Mouse (Mus musculus): ENCODE results near the gene Ercc6.

Gene Ercc6

DNA sequence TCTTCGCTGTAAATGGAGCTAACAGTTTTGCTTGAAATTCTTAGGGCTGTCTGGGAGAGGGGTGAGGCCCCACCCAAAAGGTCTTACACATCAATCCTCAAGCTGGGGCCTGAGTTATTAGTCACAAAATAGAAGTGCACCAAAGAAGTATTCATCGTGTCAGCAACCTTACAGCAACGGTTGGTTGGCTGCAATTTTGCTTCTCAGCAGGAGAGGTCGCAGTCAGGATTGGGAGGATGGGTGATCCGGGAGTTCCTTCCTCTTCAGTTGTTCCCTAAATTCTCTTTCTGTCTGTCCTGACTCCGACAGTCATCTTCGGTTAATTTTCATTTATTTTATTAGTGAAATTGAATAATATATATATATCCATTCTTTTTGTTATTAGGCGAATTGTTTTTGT, 59.2 kb downstream of the Ercc6 start:
- no peak for ATAC-seq (ENCODE audit: low TSS enrichment)

DNA sequence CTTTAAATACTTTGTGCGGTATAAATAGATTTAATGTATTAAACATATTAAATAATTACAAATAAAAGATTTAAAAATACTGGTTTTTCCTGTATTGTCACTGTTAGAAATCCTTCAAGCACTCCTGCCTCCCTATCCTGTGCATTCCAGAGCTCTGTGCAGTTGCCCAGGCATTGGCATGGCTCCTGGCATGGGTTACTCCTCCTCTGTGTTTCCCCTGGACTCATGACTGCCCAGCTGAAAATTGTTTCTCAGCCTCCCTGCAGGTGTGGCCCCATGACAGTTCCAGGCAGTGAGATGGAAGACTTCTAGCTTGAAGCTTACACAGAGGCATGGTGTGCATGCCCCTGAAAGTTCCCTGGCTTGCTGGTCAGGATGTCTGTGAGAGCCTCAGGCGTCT, 65.1 kb downstream of the Ercc6 start:
- no peak for ATAC-seq (ENCODE audit: low TSS enrichment)

DNA sequence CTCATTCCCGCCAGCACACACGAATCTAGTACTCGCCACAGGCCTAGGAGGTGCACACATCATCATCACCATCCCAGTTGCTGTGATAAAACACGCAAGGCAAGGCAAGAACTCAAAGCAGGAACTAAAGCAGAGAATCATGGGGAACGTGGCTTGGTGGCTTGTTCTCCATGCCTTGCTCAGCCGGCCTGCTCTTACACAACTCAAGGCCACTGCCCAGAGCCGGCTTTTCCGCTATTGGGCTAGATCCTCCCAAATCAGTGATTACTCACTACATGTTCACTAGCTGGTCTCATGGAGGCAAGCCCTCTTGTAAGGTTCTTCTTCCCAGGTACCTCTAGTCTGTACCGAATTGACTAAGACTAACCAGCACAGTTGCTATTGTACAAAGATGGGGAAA, 70.4 kb downstream of the Ercc6 start:
- ATAC-seq (ENCODE audit: low TSS enrichment): no peak

DNA sequence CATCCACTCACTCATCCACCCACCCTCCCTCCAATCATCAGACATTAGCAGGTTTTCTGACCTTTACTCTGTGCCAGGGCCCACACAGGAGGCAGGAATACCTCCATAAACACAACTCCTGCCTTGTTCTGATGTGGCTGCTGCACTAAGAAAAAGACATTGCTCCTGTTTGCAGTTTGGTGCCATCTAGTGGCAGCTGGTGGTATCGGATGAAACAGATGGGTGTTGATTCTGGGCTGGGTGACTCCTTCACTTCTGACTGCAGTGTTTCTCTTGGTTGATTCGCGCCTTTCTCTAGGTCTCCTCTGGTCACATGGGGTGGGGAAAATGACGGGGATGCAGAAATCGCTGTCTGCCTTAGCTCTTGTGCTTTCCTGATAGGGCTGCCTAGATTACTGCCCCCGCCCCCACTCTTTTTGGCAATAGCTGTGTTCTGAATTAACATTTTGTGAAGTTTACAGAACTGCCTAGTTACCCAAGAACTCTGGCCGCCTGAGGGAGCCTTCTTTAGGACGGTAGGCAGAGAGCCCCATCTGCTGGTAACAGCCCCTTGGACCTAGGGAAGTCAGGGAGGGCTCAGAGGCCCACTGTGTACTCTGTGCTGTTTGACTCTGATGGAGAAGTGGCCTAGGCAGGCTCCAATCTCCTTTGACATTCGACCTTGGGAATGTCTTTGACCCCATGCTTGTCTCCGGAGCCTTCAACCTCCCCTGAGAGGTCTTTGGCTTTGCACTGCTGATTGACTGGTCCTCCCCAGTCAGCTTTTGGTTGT, 73.9 kb downstream of the Ercc6 start:
- ATAC-seq (ENCODE audit: low TSS enrichment): peak; percentile 80

DNA sequence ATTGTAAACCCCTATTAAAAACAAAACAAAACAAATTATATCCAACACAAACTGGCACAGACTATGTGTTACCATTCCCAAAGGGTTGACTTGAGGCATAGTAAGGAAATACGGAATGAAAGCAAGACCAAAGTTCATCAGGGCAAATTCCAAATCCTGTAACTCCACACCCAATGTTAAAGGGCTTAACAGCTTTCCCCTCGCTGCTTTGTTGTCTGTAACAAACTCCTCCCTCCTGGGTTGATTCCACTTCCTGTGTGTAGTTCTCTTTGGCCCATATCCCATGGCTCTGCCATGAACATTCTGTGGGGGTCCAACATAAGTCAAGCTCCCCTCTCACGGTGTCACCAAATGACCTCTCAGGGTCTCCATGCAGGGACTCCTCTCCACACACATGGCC, 77.1 kb downstream of the Ercc6 start:
- ATAC-seq (ENCODE audit: low TSS enrichment): no peak

- ATAC-seq (ENCODE audit: low TSS enrichment): peak; percentile 34; the same call in 1 of the 2 replicates
Measured at GRCm38 (mm10) chr14:32597232-32598231, 84.2 kb downstream of the Ercc6 start.

DNA sequence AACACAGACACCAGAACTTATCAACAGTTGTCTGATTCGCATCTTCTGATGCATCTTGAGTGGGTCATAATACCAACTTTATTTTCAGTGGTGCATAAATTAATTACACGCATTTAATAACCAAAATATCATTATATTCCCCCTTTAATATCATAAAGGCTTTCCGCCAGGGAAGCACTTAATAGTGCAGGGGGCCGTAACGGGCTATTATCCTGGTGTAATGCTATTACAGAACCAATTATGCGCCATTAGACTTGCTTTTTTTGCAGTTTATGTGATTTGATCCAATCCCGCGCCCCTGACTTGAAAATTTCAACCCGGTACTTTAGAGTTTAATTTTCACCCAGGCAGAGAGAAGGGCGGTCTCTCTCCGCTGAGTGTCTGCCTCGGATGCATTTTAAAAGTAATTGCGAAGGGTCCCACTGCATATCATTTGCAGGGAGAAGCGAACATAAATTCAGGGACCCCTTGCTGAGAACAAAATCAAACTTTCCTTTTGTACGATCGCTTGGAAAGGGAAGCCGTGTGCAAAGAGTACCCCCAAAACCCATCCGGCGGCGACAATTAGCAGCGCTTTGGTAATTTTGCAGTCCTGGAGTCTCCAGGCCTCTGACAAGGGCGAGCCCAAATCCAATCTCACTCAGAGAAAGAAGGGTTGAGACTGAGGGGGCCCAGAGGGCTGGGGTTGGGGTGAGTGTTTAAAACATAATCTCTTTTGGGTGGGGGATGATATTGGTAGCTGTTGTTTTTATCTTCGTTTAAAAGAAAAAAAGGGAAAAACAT, 85.3 kb downstream of the Ercc6 start:
- no peak for ATAC-seq (ENCODE audit: low TSS enrichment)

DNA sequence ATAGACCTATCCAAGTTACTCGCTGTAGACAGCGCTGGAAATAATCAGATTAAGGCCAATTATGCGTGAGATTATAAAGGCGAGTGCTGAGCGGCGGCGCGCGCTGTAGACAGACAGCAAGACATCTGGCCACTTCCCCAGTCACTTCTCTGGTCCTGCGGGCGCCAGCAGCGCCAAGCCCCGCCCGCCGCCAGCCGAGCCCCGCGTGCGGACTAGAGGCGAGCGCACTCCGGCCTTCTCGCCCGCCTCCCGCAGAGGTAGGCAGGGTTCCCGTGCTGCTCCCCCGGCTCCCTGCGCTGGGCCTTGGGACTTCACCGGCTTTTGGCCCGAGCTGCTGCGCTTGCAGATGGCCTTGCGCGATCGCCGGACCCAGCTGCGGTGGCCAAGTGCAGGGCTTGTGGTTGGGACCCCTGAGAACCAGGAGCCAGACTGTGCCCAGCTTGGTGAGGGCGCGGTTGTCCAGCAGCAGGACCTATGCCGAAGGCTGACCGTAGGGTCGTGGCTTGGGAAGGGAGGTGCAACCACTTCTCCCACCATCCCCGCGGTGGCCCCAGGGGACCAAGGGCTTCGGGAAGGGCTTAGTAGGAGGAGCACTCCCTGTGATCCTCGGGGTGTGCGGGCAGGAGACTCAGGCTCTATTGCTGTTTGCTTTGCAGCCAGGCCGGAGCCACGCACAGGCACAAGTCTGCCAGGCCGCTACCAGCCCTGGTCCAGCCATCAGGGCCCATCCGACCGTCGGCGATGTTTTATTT, 86.1 kb downstream of the Ercc6 start, which contains the start of gene Prrxl1:
Gene Prrxl1 (plus strand): TSS at position 118 of the 752 bp plus-strand sequence.
- 0 out of 2 replicates have a peak, but pooled peaks have one; percentile 23 for ATAC-seq (ENCODE audit: low TSS enrichment)

GRCm38 (mm10) chr14:32600110-32600509, 86.8 kb downstream of the Ercc6 start:
- ATAC-seq (ENCODE audit: low TSS enrichment): no peak

GRCm38 (mm10) chr14:32605508-32605907, 92.2 kb downstream of the Ercc6 start:
- ATAC-seq (ENCODE audit: low TSS enrichment): no peak

- ATAC-seq (ENCODE audit: low TSS enrichment): no peak
Measured at GRCm38 (mm10) chr14:32606316-32606715, 93.0 kb downstream of the Ercc6 start.

DNA sequence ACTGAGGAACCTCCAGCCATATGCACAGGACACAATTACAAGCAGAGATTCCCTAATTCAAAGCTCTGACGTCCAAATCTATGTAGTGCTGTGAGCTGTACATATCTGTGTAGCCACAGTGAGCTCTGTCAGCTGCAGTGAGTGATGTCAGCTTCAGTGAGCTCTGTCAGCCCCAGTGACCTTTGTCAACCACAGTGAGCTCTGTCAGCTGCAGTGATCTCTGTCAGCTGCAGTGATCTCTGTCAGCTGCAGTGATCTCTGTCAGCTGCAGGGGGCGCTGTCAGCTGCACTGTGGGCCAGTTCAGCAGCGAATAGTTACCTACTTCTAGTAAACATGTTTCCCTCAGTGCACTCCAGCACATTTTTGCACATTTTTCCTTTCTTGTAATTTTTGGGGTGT, 96.1 kb downstream of the Ercc6 start:
- peak; percentile 57; the same call in 1 of the 2 replicates for ATAC-seq (ENCODE audit: low TSS enrichment)

- ATAC-seq (ENCODE audit: low TSS enrichment): no peak
Measured at GRCm38 (mm10) chr14:32617253-32617652, 103.9 kb downstream of the Ercc6 start.

DNA sequence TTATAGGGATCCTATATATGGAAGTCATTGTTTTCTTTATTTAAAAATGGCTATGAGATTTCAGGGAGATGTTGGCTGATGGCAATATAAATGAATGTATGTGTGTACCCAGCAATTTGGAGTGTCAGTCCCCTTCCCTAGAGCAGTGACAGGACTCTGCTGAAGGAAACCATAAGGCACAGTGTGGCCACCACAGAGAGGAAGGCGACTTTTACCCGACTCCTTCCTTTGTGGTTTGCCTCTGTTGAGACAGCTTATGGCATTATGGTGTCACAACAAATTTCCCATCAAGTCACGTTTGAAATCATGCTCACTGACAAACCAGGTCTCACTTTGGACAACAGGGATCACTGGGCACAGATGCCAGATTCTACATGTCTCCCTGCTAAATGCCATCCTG, 110.9 kb downstream of the Ercc6 start:
- no peak for ATAC-seq (ENCODE audit: low TSS enrichment)

DNA sequence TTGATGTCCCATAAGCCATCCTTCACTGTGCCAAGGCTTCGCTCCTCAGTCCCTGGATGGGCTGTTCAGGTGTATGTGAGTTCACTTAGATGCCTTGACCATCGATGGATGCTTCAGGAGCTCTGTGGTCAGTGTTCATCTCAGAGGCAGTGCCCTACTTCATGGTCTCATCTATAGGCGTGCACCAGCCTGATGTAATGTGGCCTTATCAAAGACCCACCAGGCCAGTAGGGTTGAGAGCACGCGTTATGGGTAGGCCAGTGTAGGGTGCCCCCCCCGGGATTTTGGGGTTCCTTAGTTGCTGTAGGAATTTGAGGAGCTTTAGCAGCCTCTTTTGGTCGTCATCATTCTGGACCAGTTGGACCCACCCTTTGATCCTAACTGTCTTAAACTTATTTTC, 111.5 kb downstream of the Ercc6 start:
- ATAC-seq (ENCODE audit: low TSS enrichment): no peak

GRCm38 (mm10) chr14:32627271-32627670, 114.0 kb downstream of the Ercc6 start:
- ATAC-seq (ENCODE audit: low TSS enrichment): no peak

- ATAC-seq (ENCODE audit: low TSS enrichment): no peak
Measured at GRCm38 (mm10) chr14:32628584-32628983, 115.3 kb downstream of the Ercc6 start.

All from frontal cortex, adult (tissue).